Mouse (Mus musculus) G1E (cell line): ENCODE results near the gene Dcaf8. TPM values are rescaled to one million over a fixed set of nuclear protein-coding genes. Genes with fewer than 3 reads are reported as not detected.

Experiments
- ATAC-seq: 2 replicates; pipeline ENCODE4 v1.8.0; 2016; ENCODE audit warnings: mild to moderate bottlenecking; ENCODE audit not compliant: insufficient number of reproducible peaks, poor library complexity, low FRiP score, severe bottlenecking; ENCODE audit errors: extremely low read depth
- DNase-seq: peaks from one replicate; pipeline ENCODE4 v3.0.0; 2012; ENCODE audit warnings: low spot score
- H3K27me3 ChIP-seq: 2 replicates; pipeline ENCODE4 v1.6.1; 2012; ENCODE audit warnings: mild to moderate bottlenecking, low read length, inconsistent platforms; ENCODE audit not compliant: insufficient read depth
- H3K36me3 ChIP-seq: replicated peaks from 2 replicates; pipeline ENCODE3; 2012; ENCODE audit warnings: mild to moderate bottlenecking, inconsistent platforms
- H3K4me1 ChIP-seq: 2 replicates; pipeline ENCODE4 v1.6.1; 2012; ENCODE audit warnings: low read depth, low read length, inconsistent platforms, mixed read lengths; ENCODE audit not compliant: insufficient read depth
- H3K4me3 ChIP-seq: 2 replicates; pipeline ENCODE4 v1.5.1; 2012; ENCODE audit warnings: low read depth, mild to moderate bottlenecking, inconsistent platforms, low read length, moderate library complexity, mixed read lengths
- H3K9me3 ChIP-seq: replicated peaks from 2 replicates; pipeline ENCODE4 v1.6.1; 2012; ENCODE audit warnings: inconsistent platforms
- CTCF ChIP-seq: IDR thresholded peaks from 2 replicates; pipeline ENCODE4 v1.5.1; 2012; ENCODE audit warnings: low read depth, low read length, inconsistent platforms, mixed read lengths
- GATA1 ChIP-seq: IDR thresholded peaks from 2 replicates; pipeline ENCODE4 v1.6.1; 2012; ENCODE audit warnings: borderline replicate concordance, low read length, inconsistent platforms, mixed read lengths
- GATA2 ChIP-seq: IDR thresholded peaks from 2 replicates; pipeline ENCODE4 v1.6.1; 2012; ENCODE audit warnings: low read depth, low read length, inconsistent platforms, borderline replicate concordance
- POLR2AphosphoS5 ChIP-seq: IDR thresholded peaks from 2 replicates; pipeline ENCODE4 v1.6.1; 2012; ENCODE audit warnings: low read depth, low read length, inconsistent platforms; ENCODE audit not compliant: insufficient replicate concordance
- TAL1 ChIP-seq: conservative IDR thresholded peaks from 2 replicates; pipeline ENCODE4 v1.6.1; 2012; ENCODE audit warnings: low read depth, low read length, inconsistent platforms, mixed read lengths
- polyA plus RNA-seq: library from polyadenylated mRNA; stranded (reverse); fragments of >175 nt; gene quantifications from 2 replicates; pipeline ENCODE4 v1.2.3, GENCODE M21; 2012
- total RNA-seq, 2 experiments: library from RNA; stranded (forward) in 1 of 2; stranded (reverse) in 1 of 2; fragments of 200-1000 nt in 1 of 2; fragments of >200 nt in 1 of 2; fragmentation: Nextera tagmentation in 1 of 2; gene quantifications; 2 replicates each; pipeline ENCODE4 v1.2.3; 2014 to 2017

Dcaf8 gene
- total and polyA plus RNA-seq, 3 experiments = 60.1 to 124 (median 116) TPM

DNA sequence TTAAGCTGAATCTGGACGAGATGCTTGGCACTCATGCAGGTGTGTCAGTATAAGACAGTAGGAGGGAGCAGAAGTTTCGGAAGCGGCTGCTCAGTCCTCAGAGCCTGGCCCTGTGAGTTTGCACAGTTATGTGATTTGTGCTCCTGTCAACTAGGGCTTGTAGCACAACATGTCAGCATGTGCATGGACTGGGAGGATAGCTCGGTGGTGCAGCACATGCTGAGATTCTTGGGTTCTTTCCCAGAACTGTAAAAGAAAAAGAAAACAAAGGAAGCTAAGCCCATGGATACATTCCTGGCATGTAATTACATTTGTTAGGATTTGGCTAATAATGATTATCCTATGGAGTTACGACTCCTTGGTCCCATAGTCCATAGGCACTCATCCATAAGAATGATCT is 25.3 kb downstream of the Dcaf8 start:
- no peak overlapping the region for H3K4me3 ChIP-seq
- TF ChIP-seq GATA1 (no peak), TAL1 (no peak), GATA2 (no peak), CTCF (no peak), POLR2AphosphoS5 (no peak)

DNA sequence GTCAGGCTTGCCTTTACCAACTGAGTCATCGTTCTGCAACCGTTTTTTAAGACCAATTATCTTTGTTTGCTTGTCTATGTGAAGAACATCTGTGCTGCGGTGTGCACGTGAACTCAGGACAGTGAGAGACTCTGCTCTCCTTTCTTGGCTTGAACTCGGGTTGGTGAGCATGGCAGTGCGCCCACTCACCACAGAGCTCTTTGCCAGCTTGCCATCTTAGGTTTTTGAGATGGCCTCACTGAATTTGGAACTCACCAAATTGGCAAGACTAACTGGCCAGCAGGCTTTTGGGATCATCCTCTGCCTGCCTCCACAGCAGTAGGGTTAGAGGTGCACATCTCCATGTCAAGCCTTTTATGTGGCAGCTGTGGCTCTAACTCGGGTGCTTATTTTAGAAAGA is 29.9 kb downstream of the Dcaf8 start:
- no peak overlapping the region for H3K4me3 ChIP-seq
- peaks cover 3% of the 10 kb centered on the region for H3K4me1 ChIP-seq
- no peaks in the 10 kb centered on the region for H3K27me3 ChIP-seq
- TF ChIP-seq GATA1 = no peak
- no peak for TF ChIP-seq CTCF
- no peak for TF ChIP-seq TAL1
- TF ChIP-seq POLR2AphosphoS5 = no peak
- TF ChIP-seq GATA2 = no peak
- ATAC-seq = no peak
- no peaks in the 10 kb centered on the region for H3K9me3 ChIP-seq
- peaks cover 83% of the 10 kb centered on the region for H3K36me3 ChIP-seq
- DNase-seq = no peak

More for the DNA sequence above, 25.3 kb downstream of the Dcaf8 start:
- no peak for ATAC-seq
- H3K27me3 ChIP-seq = no peaks in the 10 kb centered on the region
- no peak for DNase-seq
- H3K9me3 ChIP-seq = no peaks in the 10 kb centered on the region
- peaks cover 90% of the 10 kb centered on the region for H3K36me3 ChIP-seq
- H3K4me1 ChIP-seq = no peaks in the 10 kb centered on the region

DNA sequence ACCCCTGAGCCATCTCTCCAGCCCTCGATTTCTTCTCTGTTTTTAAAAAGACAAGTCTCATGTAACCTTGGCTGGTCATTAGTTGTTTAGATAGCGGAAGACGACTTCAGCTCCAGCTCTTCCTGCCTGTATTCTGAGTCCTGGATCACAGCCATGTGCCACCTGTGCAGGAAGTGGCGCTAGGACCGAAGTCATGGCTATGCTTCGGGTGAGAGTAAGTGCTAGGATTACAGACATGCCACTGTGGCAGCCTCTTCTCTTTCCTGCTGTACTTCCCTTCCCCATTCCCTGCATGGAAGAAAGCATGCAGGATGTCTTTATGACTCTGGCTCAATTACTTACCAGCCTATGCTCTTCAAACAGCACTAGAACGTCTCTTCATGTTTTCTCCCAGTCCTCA is 31.2 kb downstream of the Dcaf8 start:
- no peaks in the 10 kb centered on the region for H3K27me3 ChIP-seq
- peaks cover 73% of the 10 kb centered on the region for H3K36me3 ChIP-seq

GRCm38 (mm10) chr1:172180881-172181280 is 33.0 kb downstream of the Dcaf8 start:
- H3K4me3 ChIP-seq = no peak overlapping the region
- no peaks in the 10 kb centered on the region for H3K9me3 ChIP-seq
- no peak for DNase-seq
- ATAC-seq = no peak
- peaks cover 72% of the 10 kb centered on the region for H3K36me3 ChIP-seq
- no peak for TF ChIP-seq GATA2
- TF ChIP-seq GATA1 = no peak
- TF ChIP-seq POLR2AphosphoS5 = no peak
- TF ChIP-seq TAL1 = no peak
- no peak for TF ChIP-seq CTCF
- no peaks in the 10 kb centered on the region for H3K27me3 ChIP-seq
- H3K4me1 ChIP-seq = peaks cover 4% of the 10 kb centered on the region

More for the DNA sequence above, 31.2 kb downstream of the Dcaf8 start:
- H3K4me3 ChIP-seq = no peak overlapping the region
- H3K4me1 ChIP-seq = peaks cover 4% of the 10 kb centered on the region
- DNase-seq (no peak), ATAC-seq (no peak)
- no peak for TF ChIP-seq CTCF
- no peak for TF ChIP-seq GATA2
- TF ChIP-seq POLR2AphosphoS5 = no peak
- TF ChIP-seq GATA1 = no peak
- TF ChIP-seq TAL1 = no peak
- no peaks in the 10 kb centered on the region for H3K9me3 ChIP-seq

DNA sequence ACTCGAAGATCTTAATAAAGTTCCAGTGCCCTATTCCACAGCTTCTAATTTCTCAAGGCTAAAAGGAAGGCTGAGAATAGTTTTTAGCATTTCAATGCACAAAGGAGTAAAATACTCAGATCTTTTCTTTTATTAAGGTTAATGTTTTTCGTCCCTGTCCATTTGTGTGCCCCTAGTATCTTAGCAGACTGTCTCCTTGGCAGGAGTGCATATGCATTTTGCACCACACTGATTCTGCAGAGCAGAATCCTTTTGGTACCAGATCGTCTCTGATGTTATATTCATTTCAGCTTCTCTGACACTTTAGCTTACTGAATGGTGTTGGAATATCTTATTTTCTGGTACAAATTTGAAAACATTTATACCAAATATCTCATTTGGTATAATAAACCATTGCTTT is 33.9 kb downstream of the Dcaf8 start:
- Histone ChIP-seq H3K36me3 (peaks cover 75% of the 10 kb centered on the region), H3K4me3 (no peak overlapping the region), H3K9me3 (no peaks in the 10 kb centered on the region), H3K4me1 (peaks cover 4% of the 10 kb centered on the region), H3K27me3 (no peaks in the 10 kb centered on the region)
- ATAC-seq (no peak), DNase-seq (no peak)
- no peak for TF ChIP-seq GATA2
- no peak for TF ChIP-seq CTCF
- TF ChIP-seq TAL1 = no peak
- no peak for TF ChIP-seq GATA1
- no peak for TF ChIP-seq POLR2AphosphoS5

GRCm38 (mm10) chr1:172183056-172183455 is 35.2 kb downstream of the Dcaf8 start:
- peak; percentile 85 for ATAC-seq
- peak; percentile 75 for DNase-seq
- TF ChIP-seq TAL1 (no peak), CTCF (no peak), POLR2AphosphoS5 (no peak), GATA1 (no peak), GATA2 (no peak)
- Histone ChIP-seq H3K4me1 (peaks cover 4% of the 10 kb centered on the region), H3K9me3 (no peaks in the 10 kb centered on the region), H3K4me3 (no peak overlapping the region), H3K36me3 (peaks cover 77% of the 10 kb centered on the region), H3K27me3 (no peaks in the 10 kb centered on the region)

- no peak for DNase-seq
- Histone ChIP-seq H3K9me3 (no peaks in the 10 kb centered on the region), H3K4me1 (peaks cover 4% of the 10 kb centered on the region), H3K27me3 (no peaks in the 10 kb centered on the region), H3K36me3 (peaks cover 79% of the 10 kb centered on the region), H3K4me3 (no peak overlapping the region)
- no peak for ATAC-seq
- TF ChIP-seq TAL1 (no peak), GATA2 (no peak), POLR2AphosphoS5 (no peak), CTCF (no peak), GATA1 (no peak)
These were observed 36.0 kb downstream of the Dcaf8 start for GRCm38 (mm10) chr1:172183915-172184314.
